Mouse (Mus musculus): Measurements from ENCODE around the gene Parp8.

DNA sequence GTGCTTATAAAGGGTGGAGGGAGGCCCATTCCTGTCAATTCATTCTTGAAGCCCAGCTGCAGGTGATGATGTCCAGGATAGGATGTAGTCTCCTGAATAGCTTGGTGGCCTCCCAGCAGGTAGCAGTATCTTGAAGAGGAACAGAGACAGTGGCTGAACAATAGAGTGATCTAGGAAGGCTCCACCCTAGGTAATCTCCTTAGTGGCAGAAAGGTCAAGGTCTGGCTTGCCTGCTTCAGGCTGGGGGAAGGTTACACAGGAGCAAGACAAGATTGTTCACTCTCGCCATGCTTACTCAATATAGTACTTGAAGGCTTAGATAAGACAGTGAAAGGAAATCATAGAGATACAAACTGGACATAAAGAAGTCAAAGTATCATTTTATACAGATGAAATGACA, 213.9 kb downstream of the Parp8 start:
- TF ChIP-seq CTCF (IDR thresholded peaks at IDR 0.05; ENCODE audit: low read depth, low read length) (no peak), GATA1 (IDR thresholded peaks at IDR 0.05; ENCODE audit: borderline replicate concordance, low read length) (no peak), GATA2 (IDR thresholded peaks at IDR 0.05; ENCODE audit: borderline replicate concordance, low read depth, low read length) (no peak)
